Mouse (Mus musculus) liver, embryonic 13.5 days (tissue): ENCODE measurements around the gene Sipa1. TPM values are rescaled to one million over a fixed set of nuclear protein-coding genes. Genes with fewer than 3 reads are reported as not detected.

Experiments used
- ATAC-seq: fragments of 200-750 bp; cut with Nextera tagmentation; 2 replicates; pipeline ENCODE4 v1.8.0; 2017; ENCODE audit warnings: low read depth, mild to moderate bottlenecking, moderate number of reproducible peaks, moderate library complexity
- DNase-seq: peaks from one replicate; pipeline ENCODE4 v3.0.0; 2022
- H3K27ac ChIP-seq: fragments of 300-500 bp; sonication (generic); 2 replicates; pipeline ENCODE4 v1.5.1; 2015; ENCODE audit warnings: moderate library complexity, mild to moderate bottlenecking, inconsistent platforms
- H3K27me3 ChIP-seq: fragments of 300-500 bp; sonication (generic); 2 replicates; pipeline ENCODE4 v1.6.1; 2015; ENCODE audit warnings: mild to moderate bottlenecking, inconsistent platforms
- H3K36me3 ChIP-seq: fragments of 300-500 bp; sonication (generic); 2 replicates; pipeline ENCODE4 v1.6.1; 2015; ENCODE audit warnings: mild to moderate bottlenecking, inconsistent platforms
- H3K4me1 ChIP-seq: fragments of 300-500 bp; sonication (generic); replicated peaks from 2 replicates; pipeline ENCODE4 v1.6.1; 2015; ENCODE audit warnings: inconsistent platforms
- H3K4me2 ChIP-seq: fragments of 300-500 bp; sonication (generic); 2 replicates; pipeline ENCODE4 v1.6.1; 2015; ENCODE audit warnings: inconsistent platforms, mild to moderate bottlenecking, moderate library complexity
- H3K4me3 ChIP-seq: fragments of 300-500 bp; sonication (generic); replicated peaks from 2 replicates; pipeline ENCODE4 v1.5.1; 2015; ENCODE audit warnings: mild to moderate bottlenecking, inconsistent platforms
- H3K9ac ChIP-seq: fragments of 300-500 bp; sonication (generic); 2 replicates; pipeline ENCODE4 v1.6.1; 2015; ENCODE audit warnings: mild to moderate bottlenecking, inconsistent platforms
- H3K9me3 ChIP-seq: fragments of 300-500 bp; sonication (generic); replicated peaks from 2 replicates; pipeline ENCODE4 v1.6.1; 2016; ENCODE audit warnings: inconsistent platforms
- WGBS: fragments of 180-500 bp; shearing (Covaris S2); methylation state at CpG from one replicate; pipeline ENCODE4 v1.1.7; 2015; ENCODE audit not compliant: insufficient replicate concordance; 5-methylcytosine and 5-hydroxymethylcytosine counted together
- microRNA-seq: library from miRNA; unstranded; fragments of <30 nt; microRNA quantifications from one replicate; pipeline ENCODE4, GENCODE M21; 2016
- polyA plus RNA-seq: library from polyadenylated mRNA; unstranded; fragments of >200 nt; fragmentation: Nextera tagmentation; extraction: Ambion mirVana; gene quantifications from 2 replicates; pipeline ENCODE4 v1.2.1, GENCODE M21; 2015

Gene Sipa1
- polyA plus RNA-seq, 1 experiment from 2014 or later, result 23.3 TPM

DNA sequence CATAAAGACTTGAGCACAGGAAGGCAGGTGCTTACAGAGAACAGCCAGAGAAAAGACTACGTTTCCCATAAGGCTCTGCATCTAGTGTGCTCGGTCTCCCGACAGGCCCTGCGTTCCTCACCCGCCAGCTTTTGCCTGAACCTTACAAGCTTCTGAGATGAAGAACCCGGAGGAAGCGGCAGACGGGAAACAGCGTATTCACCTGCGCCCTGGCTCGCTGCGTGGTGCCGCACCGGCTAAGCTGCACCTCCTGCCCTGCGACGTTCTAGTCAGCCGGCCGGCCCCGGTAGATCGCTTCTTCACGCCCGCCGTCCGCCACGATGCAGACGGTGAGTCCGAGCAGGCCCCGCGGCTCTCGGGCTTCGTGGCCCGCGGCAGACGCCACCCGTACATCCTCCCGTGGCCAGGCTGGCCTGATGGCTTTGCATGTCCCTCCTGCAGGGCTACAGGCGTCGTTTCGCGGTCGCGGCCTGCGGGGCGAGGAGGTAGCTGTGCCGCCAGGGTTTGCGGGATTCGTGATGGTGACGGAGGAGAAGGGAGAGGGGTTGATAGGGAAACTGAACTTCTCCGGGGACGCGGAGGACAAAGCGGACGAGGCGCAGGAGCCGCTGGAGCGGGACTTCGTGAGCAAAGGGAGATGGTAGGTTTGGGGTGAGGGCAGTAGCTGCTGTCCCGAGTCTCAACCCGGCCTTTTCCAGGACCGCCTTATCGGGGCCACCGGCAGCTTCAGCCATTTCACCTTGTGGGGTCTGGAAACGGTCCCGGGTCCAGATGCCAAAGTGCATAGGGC lies 61.6 kb downstream of the Sipa1 start, which contains the start of gene Rnaseh2c:
TSS of gene Rnaseh2c (plus strand) at position 122 of the 790 bp plus-strand sequence.
- DNase-seq (peak; percentile 72), ATAC-seq (peak; percentile 84)
- Histone ChIP-seq H3K27me3 (no peaks in the 10 kb centered on the region), H3K36me3 (peaks cover 43% of the 10 kb centered on the region), H3K9me3 (no peaks in the 10 kb centered on the region), H3K27ac (peak within 1 kb of the TSS; percentile 90), H3K4me1 (peaks cover 28% of the 10 kb centered on the region), H3K9ac (peak within 1 kb of the TSS; percentile 97), H3K4me3 (peak within 1 kb of the TSS; percentile 92), H3K4me2 (peak within 1 kb of the TSS; percentile 94)
- WGBS, result under 1% methylated on average over 64 of the region's 64 CpGs

Small RNA genes within 50 kb of the gene (microRNA-seq; reads per million reads assigned to microRNA genes)
- gene Mir6987, result not detected

Other genes starting within 250 kb of the Sipa1 start
- 90.0 and 94.5 TPM in 2 replicates for gene Drap1, start 238.7 kb downstream of the Sipa1 start, polyA plus RNA-seq
- gene AI837181, start 238.6 kb downstream of the Sipa1 start, polyA plus RNA-seq, result 18.0 and 19.0 TPM in 2 replicates
- not detected in 2 replicates for gene Fosl1, start 216.2 kb downstream of the Sipa1 start, polyA plus RNA-seq
- 2.0 and 2.1 TPM in 2 replicates for gene Ccdc85b, start 205.8 kb downstream of the Sipa1 start, polyA plus RNA-seq
- 34.0 and 34.7 TPM in 2 replicates for gene Fibp, start 203.1 kb downstream of the Sipa1 start, polyA plus RNA-seq
- gene Ctsw, start 195.2 kb downstream of the Sipa1 start, polyA plus RNA-seq, result 0.35 and 0.53 TPM in 2 replicates
- gene Efemp2, start 189.8 kb downstream of the Sipa1 start, polyA plus RNA-seq, result 20.4 and 21.4 TPM in 2 replicates
- 16.3 and 16.8 TPM in 2 replicates for gene Mus81, start 175.3 kb downstream of the Sipa1 start, polyA plus RNA-seq
- 1,341 and 1,482 TPM in 2 replicates for gene Cfl1, start 173.3 kb downstream of the Sipa1 start, polyA plus RNA-seq
- 0.09 TPM in 1 of 2 replicates, not detected in the other for gene 1700020D05Rik, start 159.9 kb downstream of the Sipa1 start, polyA plus RNA-seq
- gene Snx32, start 153.2 kb downstream of the Sipa1 start, polyA plus RNA-seq, result 6.4 and 7.0 TPM in 2 replicates
- gene Ovol1, start 103.1 kb downstream of the Sipa1 start, polyA plus RNA-seq, result 0.06 and 0.09 TPM in 2 replicates
- gene Ap5b1, start 95.7 kb downstream of the Sipa1 start, polyA plus RNA-seq, result 2.3 and 2.9 TPM in 2 replicates
- gene Rnaseh2c, start 61.8 kb downstream of the Sipa1 start, polyA plus RNA-seq, result 164 and 176 TPM in 2 replicates
- 21.7 and 23.8 TPM in 2 replicates for gene Kat5, start 53.5 kb downstream of the Sipa1 start, polyA plus RNA-seq
- 24.5 and 28.8 TPM in 2 replicates for gene Rela, start 26.2 kb downstream of the Sipa1 start, polyA plus RNA-seq
- gene Map3k11, start 25.0 kb upstream of the Sipa1 start, polyA plus RNA-seq, result 13.8 and 15.9 TPM in 2 replicates
- 9.1 and 10.1 TPM in 2 replicates for gene Pcnx3, start 25.2 kb upstream of the Sipa1 start, polyA plus RNA-seq
- gene Kcnk7, start 40.7 kb upstream of the Sipa1 start, polyA plus RNA-seq, result 0.21 and 0.46 TPM in 2 replicates
- gene Ehbp1l1, start 62.6 kb upstream of the Sipa1 start, polyA plus RNA-seq, result 105 and 111 TPM in 2 replicates
- gene Fam89b, start 65.9 kb upstream of the Sipa1 start, polyA plus RNA-seq, result 44.5 and 47.0 TPM in 2 replicates
- gene Ltbp3, start 77.2 kb upstream of the Sipa1 start, polyA plus RNA-seq, result 1.1 and 2.7 TPM in 2 replicates
- gene Scyl1, start 107.7 kb upstream of the Sipa1 start, polyA plus RNA-seq, result 25.2 and 27.5 TPM in 2 replicates
- gene Frmd8, start 211.6 kb upstream of the Sipa1 start, polyA plus RNA-seq, result 13.9 and 15.8 TPM in 2 replicates
- 5.7 and 6.8 TPM in 2 replicates for gene Slc25a45, start 214.1 kb upstream of the Sipa1 start, polyA plus RNA-seq
- gene Tigd3, start 230.4 kb upstream of the Sipa1 start, polyA plus RNA-seq, result 2.5 TPM in 2 replicates
- gene Dpf2, start 249.3 kb upstream of the Sipa1 start, polyA plus RNA-seq, result 56.7 and 60.0 TPM in 2 replicates